Mouse (Mus musculus) E14TG2a.4 (cell line): ENCODE data around the gene Gm26965.

Experiments
- H3K27me3 ChIP-seq: 2 replicates; pipeline ENCODE4 v1.6.1; 2014; ENCODE audit warnings: low read length, control low read depth; ENCODE audit not compliant: insufficient read depth
- H3K36me3 ChIP-seq: 2 replicates; pipeline ENCODE4 v1.6.1; 2014; ENCODE audit warnings: low read length, control low read depth; ENCODE audit not compliant: insufficient read depth
- H3K4me1 ChIP-seq: replicated peaks from 2 replicates; pipeline ENCODE4 v1.6.1; 2014; ENCODE audit warnings: low read depth, low read length, control low read depth
- H3K4me3 ChIP-seq: replicated peaks from 2 replicates; pipeline ENCODE4 v1.5.1; 2014; ENCODE audit warnings: mild to moderate bottlenecking, low read length
- H3K9me3 ChIP-seq: 2 replicates; pipeline ENCODE4 v1.6.1; 2014; ENCODE audit warnings: low read length, control low read depth
- CTCF ChIP-seq: conservative IDR thresholded peaks from 2 replicates; pipeline ENCODE4 v1.5.1; 2014; ENCODE audit warnings: low read length
- NANOG ChIP-seq: IDR thresholded peaks from 2 replicates; pipeline ENCODE4 v1.6.1; 2014; ENCODE audit warnings: borderline replicate concordance, low read length, mixed read lengths
- POU5F1 ChIP-seq: IDR thresholded peaks from 2 replicates; pipeline ENCODE4 v1.6.1; 2014; ENCODE audit warnings: low read length, borderline replicate concordance

The Gm26965 gene

DNA sequence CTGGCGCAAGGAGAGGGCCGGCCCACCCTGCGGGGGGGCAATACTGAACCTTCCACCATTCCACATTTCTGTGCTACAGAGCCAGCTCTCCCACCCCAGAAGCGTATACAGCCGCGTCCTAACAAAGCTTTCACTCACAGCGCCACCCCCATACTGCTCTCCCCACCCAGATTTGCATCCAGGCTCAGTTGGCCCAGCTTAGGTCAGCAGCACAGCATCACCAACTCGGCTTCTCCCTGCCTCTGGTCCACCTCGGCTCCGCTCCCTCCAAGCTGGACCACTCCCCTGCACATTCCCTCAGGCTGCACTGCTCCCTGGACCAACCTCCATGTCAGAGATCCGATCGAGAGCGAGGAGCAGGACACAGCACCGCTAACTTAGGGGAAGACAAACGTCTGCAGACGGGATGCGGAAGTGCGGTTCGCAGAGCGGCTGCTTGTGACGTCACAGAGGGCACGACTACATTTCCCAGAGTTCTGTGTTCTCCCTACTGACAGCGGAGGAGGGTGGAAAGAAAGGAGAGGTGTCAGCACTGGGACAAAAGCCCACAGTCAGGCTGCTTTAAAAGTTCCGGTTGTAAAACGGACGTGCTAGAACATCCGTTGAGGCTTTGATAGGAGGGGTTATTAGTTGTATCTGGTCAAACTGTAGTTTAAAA lies at the start of gene Gm26965, which contains the start of gene Zfp87:
Gm26965 (minus strand) TSS at position 399 of the 658 bp plus-strand sequence.
Zfp87 (minus strand) TSS at position 425 of the 658 bp plus-strand sequence.
- peaks cover 8% of the 10 kb centered on the region for H3K36me3 ChIP-seq
- no peaks in the 10 kb centered on the region for H3K27me3 ChIP-seq
- H3K4me1 ChIP-seq = peaks cover 58% of the 10 kb centered on the region
- H3K9me3 ChIP-seq = no peaks in the 10 kb centered on the region
- TF ChIP-seq POU5F1 (no peak), NANOG (no peak), CTCF (no peak)
- H3K4me3 ChIP-seq = peak within 1 kb of the TSS; percentile 96

GRCm38 (mm10) chr13:67572591-67573189 lies 46.7 kb upstream of the Gm26965 start:
- Histone ChIP-seq H3K36me3 (no peaks in the 10 kb centered on the region), H3K27me3 (no peaks in the 10 kb centered on the region), H3K4me1 (no peaks in the 10 kb centered on the region), H3K9me3 (peaks cover 51% of the 10 kb centered on the region), H3K4me3 (no peak overlapping the region)
- TF ChIP-seq CTCF = no peak
- no peak for TF ChIP-seq NANOG
- TF ChIP-seq POU5F1 = no peak

DNA sequence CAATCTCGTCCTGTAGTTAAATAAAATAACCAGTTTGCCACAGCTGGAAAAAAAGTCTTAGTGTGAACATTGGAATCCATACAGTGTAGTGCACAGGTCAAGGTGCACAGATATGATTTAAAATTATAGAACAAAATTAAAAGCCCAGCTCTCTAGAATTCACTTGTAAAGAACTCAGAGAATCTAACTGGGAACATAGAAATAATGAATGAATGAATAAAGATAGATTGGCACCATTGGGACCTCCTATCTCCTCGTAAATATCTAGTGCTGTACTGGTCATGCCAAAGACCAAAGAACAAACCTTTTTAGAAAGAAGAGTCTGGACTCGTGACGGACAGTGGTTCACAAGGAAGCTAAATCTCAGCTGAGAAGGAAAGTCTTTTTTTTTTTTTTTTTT lies 27.8 kb upstream of the Gm26965 start, which contains the start of gene Zfp748:
Zfp748 (minus strand) TSS at position 101 of the 400 bp plus-strand sequence.
- TF ChIP-seq CTCF (no peak), POU5F1 (no peak), NANOG (no peak)
- Histone ChIP-seq H3K36me3 (no peaks in the 10 kb centered on the region), H3K4me1 (peaks cover 20% of the 10 kb centered on the region), H3K4me3 (peak within 1 kb of the TSS; percentile 97), H3K9me3 (no peaks in the 10 kb centered on the region), H3K27me3 (no peaks in the 10 kb centered on the region)

DNA sequence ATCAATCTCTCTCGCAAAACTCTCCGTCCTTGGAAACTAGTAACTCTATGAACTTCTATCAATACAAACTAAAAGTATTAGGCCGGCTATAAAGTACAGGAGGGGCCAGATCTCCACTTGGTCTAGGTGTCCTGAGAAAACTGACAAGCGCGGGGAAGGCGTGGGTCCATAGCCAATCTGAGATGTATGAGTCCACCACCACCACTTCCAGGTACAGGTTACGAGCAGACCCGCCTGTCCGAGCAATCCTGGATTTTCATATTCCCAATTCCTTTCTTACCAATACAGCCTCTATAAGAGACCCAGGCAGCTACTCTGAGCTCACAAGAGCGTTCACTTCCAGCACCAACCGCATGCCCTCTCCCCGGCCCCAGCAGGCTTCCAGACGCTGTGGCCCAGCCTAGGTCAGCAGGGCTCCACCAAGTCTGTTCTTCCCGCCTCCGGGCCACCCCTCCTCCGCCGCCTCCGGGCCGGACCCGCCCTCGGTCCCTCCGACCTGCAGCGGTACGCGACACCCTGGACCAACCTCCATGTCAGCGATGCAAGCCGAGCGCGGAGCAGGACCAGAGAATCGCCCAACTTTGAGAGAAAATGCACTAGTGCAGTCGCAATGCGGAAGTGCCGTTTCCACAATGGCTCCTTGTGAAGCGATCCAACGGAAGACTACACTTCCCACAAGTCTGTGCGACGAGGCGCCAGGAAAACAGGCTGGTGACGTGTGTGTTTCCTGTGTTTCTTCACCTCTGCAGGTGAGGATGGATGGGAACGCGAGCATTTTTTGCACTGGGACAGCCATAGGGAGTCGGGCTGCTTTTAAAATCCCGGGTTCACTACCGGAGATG lies 26.8 kb upstream of the Gm26965 start:
- Histone ChIP-seq H3K4me3 (peak overlapping the region; percentile 97), H3K9me3 (no peaks in the 10 kb centered on the region), H3K36me3 (no peaks in the 10 kb centered on the region), H3K27me3 (no peaks in the 10 kb centered on the region), H3K4me1 (peaks cover 23% of the 10 kb centered on the region)
- no peak for TF ChIP-seq POU5F1
- TF ChIP-seq CTCF = no peak
- no peak for TF ChIP-seq NANOG

- no peaks in the 10 kb centered on the region for H3K27me3 ChIP-seq
- peaks cover 18% of the 10 kb centered on the region for H3K4me1 ChIP-seq
- H3K4me3 ChIP-seq = no peak overlapping the region
- H3K9me3 ChIP-seq = no peaks in the 10 kb centered on the region
- no peak for TF ChIP-seq CTCF
- no peak for TF ChIP-seq POU5F1
- no peak for TF ChIP-seq NANOG
- peaks cover 38% of the 10 kb centered on the region for H3K36me3 ChIP-seq
These were observed 20.0 kb upstream of the Gm26965 start for GRCm38 (mm10) chr13:67545941-67546340.

- no peaks in the 10 kb centered on the region for H3K9me3 ChIP-seq
- peaks cover 46% of the 10 kb centered on the region for H3K4me1 ChIP-seq
- no peak for TF ChIP-seq CTCF
- TF ChIP-seq NANOG = no peak
- TF ChIP-seq POU5F1 = no peak
- no peaks in the 10 kb centered on the region for H3K27me3 ChIP-seq
- H3K4me3 ChIP-seq = no peak overlapping the region
- no peaks in the 10 kb centered on the region for H3K36me3 ChIP-seq
These were observed 1.2 kb upstream of the Gm26965 start for GRCm38 (mm10) chr13:67527049-67527730.

GRCm38 (mm10) chr13:67500908-67501307 lies 25.0 kb downstream of the Gm26965 start:
- TF ChIP-seq CTCF (no peak), NANOG (no peak), POU5F1 (no peak)
- Histone ChIP-seq H3K27me3 (no peaks in the 10 kb centered on the region), H3K9me3 (no peaks in the 10 kb centered on the region), H3K4me1 (peaks cover 9% of the 10 kb centered on the region), H3K36me3 (no peaks in the 10 kb centered on the region), H3K4me3 (no peak overlapping the region)

- TF ChIP-seq POU5F1 (no peak), NANOG (no peak), CTCF (no peak)
These were observed 25.7 kb downstream of the Gm26965 start, which contains the start of gene Zfp58 for GRCm38 (mm10) chr13:67500084-67500719. Gene Zfp58 (minus strand): TSS chr13:67500555.

More at GRCm38 (mm10) chr13:67500084-67500719, 25.7 kb downstream of the Gm26965 start, which contains the start of gene Zfp58:
- Histone ChIP-seq H3K9me3 (no peaks in the 10 kb centered on the region), H3K4me3 (peak within 1 kb of the TSS; percentile 86), H3K4me1 (peaks cover 12% of the 10 kb centered on the region), H3K36me3 (no peaks in the 10 kb centered on the region), H3K27me3 (no peaks in the 10 kb centered on the region)
